Mouse (Mus musculus): ENCODE results near the gene Olfr1373.

Gene Olfr1373

DNA sequence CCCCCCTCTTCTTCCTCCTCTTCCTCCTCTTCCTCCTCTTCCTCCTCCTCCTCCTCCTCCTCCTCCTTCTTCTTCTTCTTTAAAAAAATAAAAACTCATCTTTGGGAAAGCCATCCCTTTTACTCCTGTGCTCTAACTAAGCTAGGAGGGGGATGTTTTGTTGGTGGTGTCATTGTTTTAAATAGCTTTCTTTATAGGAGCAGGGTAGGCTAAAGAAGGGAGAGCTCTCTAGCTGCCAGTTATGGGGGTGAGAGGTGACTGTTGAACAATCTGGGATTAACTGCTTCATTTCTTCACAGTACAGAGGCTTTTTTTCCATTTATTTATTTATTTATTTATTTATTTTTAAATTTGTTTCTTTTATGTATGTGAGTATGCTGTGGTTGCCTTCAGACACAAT, 39.8 kb downstream of the Olfr1373 start:
- DNase-seq = no peak

GRCm38 (mm10) chr11:52102977-52103376, 42.4 kb downstream of the Olfr1373 start:
- DNase-seq = no peak

- no peak for DNase-seq
Measured at GRCm38 (mm10) chr11:52099771-52100219, 45.5 kb downstream of the Olfr1373 start.

DNA sequence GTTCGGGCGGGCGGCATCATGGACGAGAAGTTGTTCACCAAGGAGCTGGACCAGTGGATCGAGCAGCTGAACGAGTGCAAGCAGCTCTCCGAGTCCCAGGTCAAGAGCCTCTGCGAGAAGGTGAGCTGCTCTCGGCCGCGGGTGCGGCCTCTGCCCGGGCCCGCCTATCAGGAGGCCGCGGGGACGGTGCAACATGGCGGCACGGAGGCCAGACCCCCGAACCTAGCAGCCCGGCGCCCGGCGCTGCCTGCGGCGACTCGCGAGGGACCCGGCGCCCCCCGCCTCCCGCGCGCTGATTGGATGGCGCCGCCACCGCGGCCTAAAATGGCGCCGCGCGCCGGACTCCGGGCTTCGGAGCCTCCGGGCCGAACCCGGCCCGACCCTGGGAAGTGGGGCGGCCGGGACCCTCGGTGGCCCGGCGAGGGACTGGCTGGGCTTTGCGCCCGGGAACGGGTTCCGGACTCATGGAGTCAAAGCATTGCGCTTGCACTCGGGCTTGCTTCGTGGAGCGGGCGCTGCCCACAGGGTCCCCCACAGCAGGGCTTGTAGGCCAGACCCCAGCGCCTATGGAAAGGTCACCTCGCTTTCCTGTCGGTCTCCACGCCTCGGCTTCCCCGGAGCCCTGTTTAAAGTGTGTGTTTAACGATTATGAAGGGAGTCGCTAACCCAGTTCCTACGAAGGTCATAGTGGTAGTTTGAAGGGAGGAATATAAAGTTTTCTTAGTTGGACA, 46.1 kb downstream of the Olfr1373 start:
- peak; percentile 90 for DNase-seq

DNA sequence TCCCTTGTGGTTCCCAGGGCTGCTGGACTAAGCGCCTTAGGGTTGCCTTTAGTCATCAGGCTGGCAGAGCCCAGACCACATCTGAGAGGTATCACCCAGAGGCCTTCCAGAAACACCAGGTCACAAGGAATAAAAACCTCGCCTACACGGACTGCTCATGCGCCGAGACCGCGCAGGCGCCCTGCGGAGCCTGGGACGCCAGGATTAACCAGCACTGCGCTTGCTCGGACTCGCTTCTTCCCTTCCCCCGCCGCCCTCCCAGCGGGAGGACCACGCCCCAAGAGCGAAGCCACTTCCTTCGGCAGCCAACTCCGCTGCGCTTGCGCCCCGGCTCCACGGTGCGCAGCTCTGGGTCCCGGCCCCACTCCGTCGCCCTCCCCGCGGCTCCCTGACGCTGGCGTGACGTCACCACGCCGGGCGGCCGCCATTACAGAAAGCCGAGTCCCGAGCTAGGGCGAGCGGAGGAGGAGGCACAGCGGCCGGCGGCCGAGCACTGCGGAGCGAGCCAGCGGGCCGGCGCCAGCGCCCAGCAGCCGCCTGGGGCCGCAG, 46.9 kb downstream of the Olfr1373 start, which contains the start of gene Ppp2ca:
Ppp2ca (plus strand) TSS at position 284 of the 549 bp plus-strand sequence.
- peak; percentile 99 for DNase-seq

DNA sequence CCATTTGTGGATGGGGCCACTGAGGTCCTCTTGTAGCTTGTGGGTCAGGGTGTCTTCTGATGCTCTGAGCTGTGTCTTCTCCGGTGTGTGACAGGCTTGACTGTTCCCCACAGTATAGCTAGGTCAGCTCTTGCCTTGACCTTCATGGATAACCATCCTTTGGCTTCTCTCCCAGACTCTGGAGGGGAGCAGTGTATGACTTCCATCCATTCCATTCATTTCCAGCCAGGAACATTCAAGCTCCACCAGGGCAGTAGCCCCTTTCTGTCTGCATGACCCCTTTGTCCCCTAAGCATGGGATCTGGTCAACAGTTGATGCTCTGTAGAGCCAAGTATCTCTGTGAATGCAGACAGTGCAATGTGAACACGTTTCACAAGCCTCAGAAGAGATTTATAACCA, 47.7 kb downstream of the Olfr1373 start:
- no peak for DNase-seq

- no peak for DNase-seq
Measured at GRCm38 (mm10) chr11:52097016-52097415, 48.3 kb downstream of the Olfr1373 start.

Measured in retina, postnatal 1 day (tissue).